Mouse (Mus musculus) liver, embryonic 13.5 days (tissue): ENCODE results near the gene Prss57. TPM values are rescaled to one million over a fixed set of nuclear protein-coding genes. Genes with fewer than 3 reads are reported as not detected.

Source experiments
- ATAC-seq: fragments of 200-750 bp; cut with Nextera tagmentation; 2 replicates; pipeline ENCODE4 v1.8.0; 2017; ENCODE audit warnings: low read depth, mild to moderate bottlenecking, moderate number of reproducible peaks, moderate library complexity
- DNase-seq: peaks from one replicate; pipeline ENCODE4 v3.0.0; 2022
- H3K27ac ChIP-seq: fragments of 300-500 bp; sonication (generic); 2 replicates; pipeline ENCODE4 v1.5.1; 2015; ENCODE audit warnings: moderate library complexity, mild to moderate bottlenecking, inconsistent platforms
- H3K27me3 ChIP-seq: fragments of 300-500 bp; sonication (generic); 2 replicates; pipeline ENCODE4 v1.6.1; 2015; ENCODE audit warnings: mild to moderate bottlenecking, inconsistent platforms
- H3K36me3 ChIP-seq: fragments of 300-500 bp; sonication (generic); 2 replicates; pipeline ENCODE4 v1.6.1; 2015; ENCODE audit warnings: mild to moderate bottlenecking, inconsistent platforms
- H3K4me1 ChIP-seq: fragments of 300-500 bp; sonication (generic); replicated peaks from 2 replicates; pipeline ENCODE4 v1.6.1; 2015; ENCODE audit warnings: inconsistent platforms
- H3K4me2 ChIP-seq: fragments of 300-500 bp; sonication (generic); 2 replicates; pipeline ENCODE4 v1.6.1; 2015; ENCODE audit warnings: inconsistent platforms, mild to moderate bottlenecking, moderate library complexity
- H3K4me3 ChIP-seq: fragments of 300-500 bp; sonication (generic); replicated peaks from 2 replicates; pipeline ENCODE4 v1.5.1; 2015; ENCODE audit warnings: mild to moderate bottlenecking, inconsistent platforms
- H3K9ac ChIP-seq: fragments of 300-500 bp; sonication (generic); 2 replicates; pipeline ENCODE4 v1.6.1; 2015; ENCODE audit warnings: mild to moderate bottlenecking, inconsistent platforms
- H3K9me3 ChIP-seq: fragments of 300-500 bp; sonication (generic); replicated peaks from 2 replicates; pipeline ENCODE4 v1.6.1; 2016; ENCODE audit warnings: inconsistent platforms
- WGBS: fragments of 180-500 bp; shearing (Covaris S2); methylation state at CpG from one replicate; pipeline ENCODE4 v1.1.7; 2015; ENCODE audit not compliant: insufficient replicate concordance; 5-methylcytosine and 5-hydroxymethylcytosine counted together
- polyA plus RNA-seq: library from polyadenylated mRNA; unstranded; fragments of >200 nt; fragmentation: Nextera tagmentation; extraction: Ambion mirVana; gene quantifications from 2 replicates; pipeline ENCODE4 v1.2.1, GENCODE M21; 2015

The Prss57 gene
- polyA plus RNA-seq, 1 experiment from 2014 or later, result 3.2 TPM

GRCm38 (mm10) chr10:79748496-79748895 is 42.3 kb downstream of the Prss57 start:
- Histone ChIP-seq H3K4me1 (peaks cover 36% of the 10 kb centered on the region), H3K4me3 (no peak overlapping the region), H3K9ac (no peak overlapping the region), H3K36me3 (peaks cover 11% of the 10 kb centered on the region), H3K9me3 (no peaks in the 10 kb centered on the region), H3K4me2 (no peak overlapping the region), H3K27ac (no peak overlapping the region), H3K27me3 (peaks cover 5% of the 10 kb centered on the region; the same call in 1 of the 2 replicates)
- no peak for DNase-seq
- no peak for ATAC-seq
- 71% methylated on average over 6 of the region's 6 CpGs for WGBS

GRCm38 (mm10) chr10:79746774-79747151 is 44.0 kb downstream of the Prss57 start:
- peak overlapping the region; percentile 32 for H3K4me3 ChIP-seq
- peak overlapping the region; percentile 67 for H3K27ac ChIP-seq
- H3K9ac ChIP-seq, result peak overlapping the region; percentile 18; the same call in 1 of the 2 replicates
- DNase-seq (peak; percentile 42), ATAC-seq (peak; percentile 85)
- WGBS, result 20% methylated on average over 6 of the region's 6 CpGs
- H3K27me3 ChIP-seq, result peaks cover 3% of the 10 kb centered on the region; the same call in 1 of the 2 replicates
- peaks cover 36% of the 10 kb centered on the region for H3K4me1 ChIP-seq
- peaks cover 24% of the 10 kb centered on the region for H3K36me3 ChIP-seq
- H3K4me2 ChIP-seq, result peak overlapping the region; percentile 83
- no peaks in the 10 kb centered on the region for H3K9me3 ChIP-seq

- H3K4me2 ChIP-seq, result peak within 1 kb of the TSS; percentile 83
- H3K4me1 ChIP-seq, result peaks cover 36% of the 10 kb centered on the region
- 3% methylated on average over 38 of the region's 38 CpGs for WGBS
- DNase-seq (peak; percentile 94), ATAC-seq (peak; percentile 97)
- H3K36me3 ChIP-seq, result peaks cover 30% of the 10 kb centered on the region
- H3K27me3 ChIP-seq, result no peaks in the 10 kb centered on the region
- no peaks in the 10 kb centered on the region for H3K9me3 ChIP-seq
- H3K4me3 ChIP-seq, result peak within 1 kb of the TSS; percentile 73
- peak within 1 kb of the TSS; percentile 80 for H3K9ac ChIP-seq
- H3K27ac ChIP-seq, result peak within 1 kb of the TSS; percentile 67
Observed at GRCm38 (mm10) chr10:79745898-79746773, 44.6 kb downstream of the Prss57 start, which contains the start of gene Polrmt. Gene Polrmt, minus strand, starts transcription at chr10:79746581.

GRCm38 (mm10) chr10:79745411-79745810 is 45.4 kb downstream of the Prss57 start:
- Histone ChIP-seq H3K9ac (peak overlapping the region; percentile 80), H3K27ac (no peak overlapping the region; the same call in 1 of the 2 replicates), H3K4me1 (peaks cover 36% of the 10 kb centered on the region), H3K4me2 (peak overlapping the region; percentile 83), H3K27me3 (no peaks in the 10 kb centered on the region), H3K36me3 (peaks cover 38% of the 10 kb centered on the region), H3K9me3 (no peaks in the 10 kb centered on the region), H3K4me3 (peak overlapping the region; percentile 73)
- WGBS, result 87% methylated on average over 3 of the region's 3 CpGs
- ATAC-seq (no peak), DNase-seq (no peak)

GRCm38 (mm10) chr10:79743650-79744365 is 47.0 kb downstream of the Prss57 start:
- 79% methylated on average over 15 of the region's 15 CpGs for WGBS
- Histone ChIP-seq H3K36me3 (peaks cover 54% of the 10 kb centered on the region), H3K9me3 (no peaks in the 10 kb centered on the region), H3K27ac (no peak overlapping the region), H3K27me3 (no peaks in the 10 kb centered on the region), H3K4me1 (peaks cover 25% of the 10 kb centered on the region), H3K9ac (no peak overlapping the region), H3K4me2 (no peak overlapping the region), H3K4me3 (no peak overlapping the region)
- ATAC-seq (no peak), DNase-seq (no peak)

GRCm38 (mm10) chr10:79743161-79743560 is 47.6 kb downstream of the Prss57 start:
- H3K27ac ChIP-seq, result no peak overlapping the region
- no peak for ATAC-seq
- H3K27me3 ChIP-seq, result no peaks in the 10 kb centered on the region
- no peak overlapping the region for H3K9ac ChIP-seq
- H3K4me1 ChIP-seq, result peaks cover 22% of the 10 kb centered on the region
- H3K4me2 ChIP-seq, result no peak overlapping the region
- H3K4me3 ChIP-seq, result no peak overlapping the region
- WGBS, result 85% methylated on average over 11 of the region's 11 CpGs
- H3K9me3 ChIP-seq, result no peaks in the 10 kb centered on the region
- DNase-seq, result no peak
- peaks cover 60% of the 10 kb centered on the region for H3K36me3 ChIP-seq

- H3K9me3 ChIP-seq, result peaks cover 5% of the 10 kb centered on the region; the same call in 1 of the 2 replicates
- no peak for ATAC-seq
- no peak overlapping the region for H3K4me2 ChIP-seq
- no peak overlapping the region for H3K27ac ChIP-seq
- peaks cover 83% of the 10 kb centered on the region for H3K36me3 ChIP-seq
- H3K9ac ChIP-seq, result no peak overlapping the region
- no peaks in the 10 kb centered on the region for H3K27me3 ChIP-seq
- DNase-seq, result no peak
- peaks cover 9% of the 10 kb centered on the region for H3K4me1 ChIP-seq
- no peak overlapping the region for H3K4me3 ChIP-seq
- 78% methylated on average over 11 of the region's 11 CpGs for WGBS
Observed at GRCm38 (mm10) chr10:79740863-79741262, 49.9 kb downstream of the Prss57 start.

GRCm38 (mm10) chr10:79739234-79739633 is 51.5 kb downstream of the Prss57 start:
- Histone ChIP-seq H3K4me1 (no peaks in the 10 kb centered on the region), H3K9me3 (peaks cover 13% of the 10 kb centered on the region; the same call in 1 of the 2 replicates), H3K27ac (no peak overlapping the region), H3K36me3 (peaks cover 94% of the 10 kb centered on the region), H3K4me2 (no peak overlapping the region), H3K9ac (no peak overlapping the region), H3K27me3 (no peaks in the 10 kb centered on the region), H3K4me3 (no peak overlapping the region)
- no peak for ATAC-seq
- WGBS, result 88% methylated on average over 28 of the region's 28 CpGs
- no peak for DNase-seq

GRCm38 (mm10) chr10:79738259-79738658 is 52.5 kb downstream of the Prss57 start:
- DNase-seq, result no peak
- 83% methylated on average over 10 of the region's 10 CpGs for WGBS
- 0 out of 2 replicates have a peak, but pooled peaks have one; percentile 12 for ATAC-seq
- Histone ChIP-seq H3K9me3 (peaks cover 13% of the 10 kb centered on the region; the same call in 1 of the 2 replicates), H3K4me3 (no peak overlapping the region), H3K9ac (no peak overlapping the region), H3K27me3 (no peaks in the 10 kb centered on the region), H3K36me3 (peaks cover 89% of the 10 kb centered on the region), H3K4me2 (no peak overlapping the region), H3K4me1 (no peaks in the 10 kb centered on the region), H3K27ac (no peak overlapping the region)

- Histone ChIP-seq H3K36me3 (peaks cover 77% of the 10 kb centered on the region), H3K27ac (no peak overlapping the region), H3K9ac (no peak overlapping the region), H3K9me3 (peaks cover 13% of the 10 kb centered on the region; the same call in 1 of the 2 replicates), H3K4me2 (no peak overlapping the region), H3K4me3 (no peak overlapping the region), H3K27me3 (no peaks in the 10 kb centered on the region), H3K4me1 (no peaks in the 10 kb centered on the region)
- no peak for DNase-seq
- no peak for ATAC-seq
- 89% methylated on average over 14 of the region's 14 CpGs for WGBS
Observed at GRCm38 (mm10) chr10:79736706-79737105, 54.1 kb downstream of the Prss57 start.

GRCm38 (mm10) chr10:79735361-79735760 is 55.4 kb downstream of the Prss57 start:
- DNase-seq (no peak), ATAC-seq (no peak)
- no peak overlapping the region for H3K27ac ChIP-seq
- H3K4me3 ChIP-seq, result no peak overlapping the region; the same call in 1 of the 2 replicates
- peaks cover 64% of the 10 kb centered on the region for H3K36me3 ChIP-seq
- no peak overlapping the region for H3K9ac ChIP-seq
- H3K4me2 ChIP-seq, result 0 out of 2 replicates have a peak overlapping the region, but pooled peaks have one; percentile 10
- H3K27me3 ChIP-seq, result no peaks in the 10 kb centered on the region
- H3K9me3 ChIP-seq, result peaks cover 13% of the 10 kb centered on the region; the same call in 1 of the 2 replicates
- H3K4me1 ChIP-seq, result no peaks in the 10 kb centered on the region
- 59% methylated on average over 51 of the region's 52 CpGs for WGBS
